Mouse (Mus musculus) right cerebral cortex, adult 18-20 months (tissue): ENCODE results near the gene Timm29.
"Not testable (repeated sequence)": the region's sequence is repeated elsewhere in the genome, so short reads cannot be mapped to it uniquely, and the experiment has no call there.

Experiments used
- DNase-seq: peaks from one replicate; pipeline ENCODE4 v3.0.0; 2022; ENCODE audit warnings: mixed read lengths

The Timm29 gene

GRCm38 (mm10) chr9:21585401-21585800 is 7.1 kb upstream of the Timm29 start:
- DNase-seq: no peak

GRCm38 (mm10) chr9:21587678-21588349 is 4.7 kb upstream of the Timm29 start:
- DNase-seq: peak; percentile 34

GRCm38 (mm10) chr9:21588350-21588749 is 4.2 kb upstream of the Timm29 start:
- DNase-seq: no peak

- no peak for DNase-seq
Measured at GRCm38 (mm10) chr9:21589538-21589937, 3.0 kb upstream of the Timm29 start.

GRCm38 (mm10) chr9:21591127-21591830 is 1.2 kb upstream of the Timm29 start:
- DNase-seq: no peak

- no peak for DNase-seq
Measured at GRCm38 (mm10) chr9:21591831-21592702, 455 bp upstream of the Timm29 start.

- DNase-seq: peak; percentile 76
Measured at GRCm38 (mm10) chr9:21593122-21593721, 700 bp downstream of the Timm29 start.

GRCm38 (mm10) chr9:21594350-21594749 is 1.8 kb downstream of the Timm29 start:
- not testable (repeated sequence) for DNase-seq

- no peak for DNase-seq
Measured at GRCm38 (mm10) chr9:21594838-21595237, 2.3 kb downstream of the Timm29 start.

GRCm38 (mm10) chr9:21598198-21598597 is 5.7 kb downstream of the Timm29 start:
- no peak for DNase-seq

GRCm38 (mm10) chr9:21600186-21600585 is 7.7 kb downstream of the Timm29 start:
- DNase-seq: no peak

GRCm38 (mm10) chr9:21601073-21601472 is 8.6 kb downstream of the Timm29 start:
- no peak for DNase-seq

- peak; percentile 65 for DNase-seq
Measured at GRCm38 (mm10) chr9:21601722-21602399, 9.3 kb downstream of the Timm29 start.

GRCm38 (mm10) chr9:21604119-21604518 is 11.6 kb downstream of the Timm29 start:
- no peak for DNase-seq

GRCm38 (mm10) chr9:21605865-21606264 is 13.3 kb downstream of the Timm29 start:
- DNase-seq: no peak

GRCm38 (mm10) chr9:21606648-21607047 is 14.1 kb downstream of the Timm29 start:
- no peak for DNase-seq

GRCm38 (mm10) chr9:21609861-21610260 is 17.3 kb downstream of the Timm29 start:
- no peak for DNase-seq

- DNase-seq: no peak
Measured at GRCm38 (mm10) chr9:21614864-21615616, 22.5 kb downstream of the Timm29 start.

GRCm38 (mm10) chr9:21615617-21616231 is 23.2 kb downstream of the Timm29 start, which contains the start of gene Smarca4:
Gene Smarca4 (plus strand): TSS chr9:21616169.
- peak; percentile 100 for DNase-seq

- peak; percentile 86 for DNase-seq
Measured at GRCm38 (mm10) chr9:21616232-21616781, 23.8 kb downstream of the Timm29 start.

- no peak for DNase-seq
Measured at GRCm38 (mm10) chr9:21617066-21617465, 24.5 kb downstream of the Timm29 start.
